Mouse (Mus musculus): ENCODE results near the gene Sppl3. TPM values are rescaled to one million over a fixed set of nuclear protein-coding genes. Genes with fewer than 3 reads are reported as not detected.

Sppl3 gene
- polyA plus RNA-seq, 1 experiment from 2014 or later = 17.8 TPM

DNA sequence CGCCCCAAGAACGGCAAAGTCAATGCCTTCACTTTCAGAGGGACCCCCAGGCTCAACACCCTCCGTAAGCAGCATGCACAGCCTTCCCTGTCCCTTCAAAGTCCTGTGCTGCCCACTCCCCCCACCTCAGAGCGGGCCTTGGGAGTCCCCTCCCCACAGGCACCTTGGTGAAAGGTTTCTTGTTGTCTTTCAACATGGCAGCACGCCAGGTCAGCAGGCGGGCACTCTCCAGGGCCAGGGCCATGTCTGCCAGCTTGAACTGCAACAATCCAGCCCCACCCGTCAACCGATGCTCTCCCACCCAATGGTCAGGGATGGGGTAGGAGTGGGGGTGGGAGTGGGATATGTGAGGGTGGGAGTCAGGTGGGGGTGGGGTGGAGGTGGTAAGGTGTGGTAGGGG, 100.2 kb downstream of the Sppl3 start:
- H3K36me3 ChIP-seq = peaks cover 44% of the 10 kb centered on the region
- no peaks in the 10 kb centered on the region for H3K4me1 ChIP-seq (replicated peaks)
- no peak overlapping the region for H3K4me2 ChIP-seq
- H3K27me3 ChIP-seq = no peaks in the 10 kb centered on the region
- ATAC-seq (replicated peaks; ENCODE audit: insufficient number of reproducible peaks, insufficient read depth, low FRiP score, low read depth) = no peak
- 85% methylated on average over 6 of the region's 8 CpGs for WGBS
- no peak overlapping the region for H3K4me3 ChIP-seq
- H3K27ac ChIP-seq = no peak overlapping the region
- no peaks in the 10 kb centered on the region for H3K9me3 ChIP-seq (replicated peaks)
- H3K9ac ChIP-seq = no peak overlapping the region

DNA sequence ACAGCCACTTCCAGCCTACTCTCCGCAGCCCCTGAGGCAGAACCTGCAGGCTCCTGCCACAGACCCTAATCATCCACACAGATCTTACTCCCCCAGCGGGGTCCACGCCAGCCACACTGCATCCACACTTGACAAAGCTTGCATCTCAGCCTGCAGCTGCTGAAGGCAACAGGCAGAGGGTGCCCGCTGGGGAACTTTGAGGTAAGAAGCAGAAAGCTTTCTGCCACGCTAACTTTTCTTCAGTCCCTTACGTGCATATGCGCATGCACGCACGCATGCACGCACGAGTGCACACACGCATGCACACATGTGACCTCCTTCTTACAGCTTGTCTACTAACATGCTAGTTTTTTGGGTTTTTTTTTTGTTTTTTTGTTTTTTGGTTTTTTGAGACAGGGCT, 102.3 kb downstream of the Sppl3 start:
- no peak overlapping the region for H3K9ac ChIP-seq
- H3K9me3 ChIP-seq (replicated peaks) = no peaks in the 10 kb centered on the region
- H3K36me3 ChIP-seq = peaks cover 47% of the 10 kb centered on the region
- WGBS = 91% methylated on average over 12 of the region's 12 CpGs
- no peak overlapping the region for H3K4me3 ChIP-seq
- 0 out of 2 replicates have a peak, but pooled peaks cover under 1% of the 10 kb centered on the region for H3K4me1 ChIP-seq (replicated peaks)
- H3K4me2 ChIP-seq = no peak overlapping the region
- no peaks in the 10 kb centered on the region for H3K27me3 ChIP-seq
- ATAC-seq (replicated peaks; ENCODE audit: insufficient number of reproducible peaks, insufficient read depth, low FRiP score, low read depth) = no peak
- no peak overlapping the region for H3K27ac ChIP-seq

DNA sequence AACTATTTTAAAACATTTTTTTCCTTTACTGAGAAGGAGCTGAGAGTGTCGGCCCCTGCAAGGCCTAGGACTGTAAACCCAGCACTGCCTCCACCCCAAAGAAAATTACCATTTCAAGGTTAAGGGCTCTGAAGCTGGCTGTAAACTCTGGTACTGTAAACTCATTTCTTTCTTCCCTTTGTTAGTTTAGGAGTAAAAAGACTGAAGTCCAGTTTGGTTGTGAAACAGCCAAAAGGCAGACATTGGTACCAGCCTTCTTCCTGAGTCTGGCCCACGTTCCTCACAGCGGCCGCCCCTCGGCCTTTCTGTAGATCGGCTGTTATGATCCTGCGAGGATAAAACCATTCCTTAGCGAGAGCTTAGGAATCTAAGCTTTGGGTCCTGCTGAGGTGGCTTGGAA, 103.6 kb downstream of the Sppl3 start:
- no peaks in the 10 kb centered on the region for H3K27me3 ChIP-seq
- no peaks in the 10 kb centered on the region for H3K9me3 ChIP-seq (replicated peaks)
- WGBS = 95% methylated on average over 8 of the region's 8 CpGs
- peaks cover 6% of the 10 kb centered on the region for H3K4me1 ChIP-seq (replicated peaks)
- H3K4me2 ChIP-seq = no peak overlapping the region
- no peak overlapping the region for H3K4me3 ChIP-seq
- ATAC-seq (replicated peaks; ENCODE audit: insufficient number of reproducible peaks, insufficient read depth, low FRiP score, low read depth) = no peak
- peaks cover 47% of the 10 kb centered on the region for H3K36me3 ChIP-seq
- H3K9ac ChIP-seq = no peak overlapping the region
- no peak overlapping the region for H3K27ac ChIP-seq

DNA sequence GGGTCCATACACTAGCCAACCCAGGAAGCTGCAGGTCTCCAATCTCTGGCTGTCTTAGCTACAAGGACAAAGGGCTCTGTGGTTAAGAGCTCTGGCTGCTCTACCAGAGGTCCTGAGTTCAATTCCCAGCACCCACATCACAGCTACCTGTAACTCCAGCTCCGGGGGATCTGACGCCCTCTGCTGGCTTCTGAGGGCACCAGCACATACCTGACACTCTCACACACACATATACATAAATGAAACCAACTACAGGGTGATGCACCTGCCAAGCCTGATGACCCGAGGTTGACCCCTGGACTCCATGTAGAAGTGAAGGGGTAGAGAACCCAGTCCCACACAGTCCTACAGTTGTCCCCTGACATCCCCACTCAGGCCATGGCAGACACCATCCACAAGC, 105.5 kb downstream of the Sppl3 start:
- Histone ChIP-seq H3K9ac (no peak overlapping the region), H3K27ac (no peak overlapping the region), H3K27me3 (no peaks in the 10 kb centered on the region), H3K4me1 (replicated peaks) (peaks cover 10% of the 10 kb centered on the region), H3K9me3 (replicated peaks) (no peaks in the 10 kb centered on the region), H3K36me3 (peaks cover 40% of the 10 kb centered on the region), H3K4me3 (no peak overlapping the region), H3K4me2 (no peak overlapping the region)
- ATAC-seq (replicated peaks; ENCODE audit: insufficient number of reproducible peaks, insufficient read depth, low FRiP score, low read depth) = no peak
- 76% methylated on average over 3 of the region's 3 CpGs for WGBS

DNA sequence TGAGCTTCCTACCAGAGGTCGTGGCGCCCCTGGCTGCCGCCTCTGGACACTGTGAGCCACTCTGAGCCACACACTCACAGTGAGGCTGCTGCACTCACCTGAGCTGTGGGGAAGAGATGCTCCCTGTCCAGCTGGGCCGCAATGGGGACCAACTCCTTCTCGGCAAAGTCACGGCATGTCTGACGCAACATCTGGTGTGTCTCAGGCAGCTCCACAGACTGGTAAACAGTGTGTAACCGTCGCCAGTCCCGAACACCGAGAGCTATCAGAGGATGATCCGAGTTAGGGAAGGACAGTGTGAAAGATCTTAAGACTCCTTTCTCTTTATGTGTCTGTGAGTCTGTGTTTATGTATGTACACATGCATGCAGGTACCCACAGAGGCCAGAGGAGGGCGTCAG, 106.5 kb downstream of the Sppl3 start:
- H3K27ac ChIP-seq = no peak overlapping the region
- no peaks in the 10 kb centered on the region for H3K9me3 ChIP-seq (replicated peaks)
- H3K4me1 ChIP-seq (replicated peaks) = peaks cover 10% of the 10 kb centered on the region
- WGBS = 88% methylated on average over 13 of the region's 13 CpGs
- no peaks in the 10 kb centered on the region for H3K27me3 ChIP-seq
- H3K9ac ChIP-seq = no peak overlapping the region
- peaks cover 30% of the 10 kb centered on the region for H3K36me3 ChIP-seq
- H3K4me3 ChIP-seq = no peak overlapping the region
- no peak overlapping the region for H3K4me2 ChIP-seq
- no peak for ATAC-seq (replicated peaks; ENCODE audit: insufficient number of reproducible peaks, insufficient read depth, low FRiP score, low read depth)

DNA sequence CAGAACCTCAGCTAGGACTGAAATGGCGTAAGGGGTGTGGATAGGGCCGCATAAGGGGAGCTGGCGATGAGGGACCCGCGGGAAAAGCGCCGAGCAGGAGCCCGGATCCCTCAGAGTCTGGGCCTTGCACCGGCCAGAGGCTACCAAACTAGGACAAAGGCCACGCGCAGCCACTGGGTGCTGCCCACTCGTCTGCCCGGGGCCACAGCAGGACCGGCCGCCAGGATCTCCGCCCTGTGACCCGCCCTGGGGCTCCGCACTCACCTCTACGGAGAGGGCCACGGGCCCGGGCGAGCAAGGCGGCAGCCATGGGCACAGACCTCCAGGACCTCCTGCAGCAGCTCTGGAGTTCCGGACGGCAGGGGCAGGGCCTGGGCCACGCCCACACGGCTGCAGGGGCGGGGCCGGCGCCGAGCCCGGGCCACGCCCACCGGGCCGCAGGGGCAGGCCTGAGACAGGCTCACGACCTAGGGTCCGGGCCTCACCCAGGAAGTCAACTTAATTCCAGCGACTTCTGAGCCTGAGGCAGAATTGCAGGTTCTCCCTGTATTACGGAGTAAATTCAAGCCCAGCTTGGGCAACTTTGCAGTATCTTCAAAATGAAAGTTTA, 108.1 kb downstream of the Sppl3 start, which contains the start of gene Acads:
Gene Acads (minus strand): TSS at position 386 of the 610 bp plus-strand sequence.
- peaks cover 26% of the 10 kb centered on the region for H3K36me3 ChIP-seq
- H3K27ac ChIP-seq = peak within 1 kb of the TSS; percentile 83
- peak within 1 kb of the TSS; percentile 98 for H3K9ac ChIP-seq
- under 1% methylated on average over 39 of the region's 39 CpGs for WGBS
- peak; percentile 92 for ATAC-seq (replicated peaks; ENCODE audit: insufficient number of reproducible peaks, insufficient read depth, low FRiP score, low read depth)
- peaks cover 10% of the 10 kb centered on the region for H3K4me1 ChIP-seq (replicated peaks)
- no peaks in the 10 kb centered on the region for H3K27me3 ChIP-seq
- peak within 1 kb of the TSS; percentile 85 for H3K4me2 ChIP-seq
- no peaks in the 10 kb centered on the region for H3K9me3 ChIP-seq (replicated peaks)
- peak within 1 kb of the TSS; percentile 99 for H3K4me3 ChIP-seq

DNA sequence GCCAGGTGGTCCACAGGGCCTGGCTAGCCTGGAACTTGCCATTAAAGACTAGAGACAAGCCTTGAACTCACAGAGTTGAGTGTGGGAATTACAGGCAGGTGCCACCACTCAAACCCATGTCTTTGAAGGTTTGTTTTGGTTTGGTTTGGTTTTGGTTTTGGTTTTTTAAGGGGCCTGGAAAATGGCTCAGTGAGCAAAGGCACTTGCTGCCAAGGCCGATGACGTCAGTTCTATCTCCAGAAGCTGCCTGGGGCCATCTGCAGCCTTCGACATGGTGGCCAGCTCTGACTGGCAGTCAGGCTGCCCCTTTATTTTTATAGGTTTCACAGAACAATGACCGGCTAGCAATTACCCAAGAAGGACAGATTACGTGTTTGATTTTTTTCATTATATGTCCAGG, 110.0 kb downstream of the Sppl3 start:
- Histone ChIP-seq H3K27ac (no peak overlapping the region), H3K4me3 (no peak overlapping the region), H3K9ac (no peak overlapping the region), H3K4me2 (no peak overlapping the region), H3K9me3 (replicated peaks) (no peaks in the 10 kb centered on the region), H3K27me3 (no peaks in the 10 kb centered on the region), H3K36me3 (peaks cover 19% of the 10 kb centered on the region), H3K4me1 (replicated peaks) (peaks cover 20% of the 10 kb centered on the region)
- ATAC-seq (replicated peaks; ENCODE audit: insufficient number of reproducible peaks, insufficient read depth, low FRiP score, low read depth) = no peak
- WGBS = 70% methylated on average over 5 of the region's 5 CpGs

DNA sequence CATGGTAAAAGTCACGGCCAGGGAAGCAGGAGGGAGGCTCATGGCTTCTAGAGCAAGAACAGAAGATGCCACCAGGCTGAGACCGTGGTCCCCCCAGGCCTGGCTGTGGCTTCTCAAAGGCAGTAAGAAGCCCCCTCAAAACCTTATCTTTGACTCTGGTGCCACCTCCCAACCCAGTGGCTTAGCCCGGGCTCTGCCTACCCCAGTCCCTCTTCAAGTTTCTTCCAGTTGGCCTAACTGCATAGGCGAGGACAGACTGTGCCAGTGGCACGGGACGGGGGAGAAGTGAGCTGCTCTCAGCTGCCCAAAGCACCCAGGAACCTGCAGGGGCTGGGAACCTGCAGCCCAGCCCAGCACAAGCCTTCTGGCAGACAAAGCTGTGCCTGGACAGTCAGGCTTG, 113.8 kb downstream of the Sppl3 start:
- Histone ChIP-seq H3K27ac (no peak overlapping the region), H3K9ac (no peak overlapping the region), H3K4me1 (replicated peaks) (peaks cover 13% of the 10 kb centered on the region; the same call in 1 of the 2 replicates), H3K4me2 (no peak overlapping the region), H3K9me3 (replicated peaks) (no peaks in the 10 kb centered on the region), H3K27me3 (no peaks in the 10 kb centered on the region), H3K36me3 (peaks cover 16% of the 10 kb centered on the region), H3K4me3 (no peak overlapping the region)
- ATAC-seq (replicated peaks; ENCODE audit: insufficient number of reproducible peaks, insufficient read depth, low FRiP score, low read depth) = no peak
- WGBS = 89% methylated on average over 6 of the region's 6 CpGs

DNA sequence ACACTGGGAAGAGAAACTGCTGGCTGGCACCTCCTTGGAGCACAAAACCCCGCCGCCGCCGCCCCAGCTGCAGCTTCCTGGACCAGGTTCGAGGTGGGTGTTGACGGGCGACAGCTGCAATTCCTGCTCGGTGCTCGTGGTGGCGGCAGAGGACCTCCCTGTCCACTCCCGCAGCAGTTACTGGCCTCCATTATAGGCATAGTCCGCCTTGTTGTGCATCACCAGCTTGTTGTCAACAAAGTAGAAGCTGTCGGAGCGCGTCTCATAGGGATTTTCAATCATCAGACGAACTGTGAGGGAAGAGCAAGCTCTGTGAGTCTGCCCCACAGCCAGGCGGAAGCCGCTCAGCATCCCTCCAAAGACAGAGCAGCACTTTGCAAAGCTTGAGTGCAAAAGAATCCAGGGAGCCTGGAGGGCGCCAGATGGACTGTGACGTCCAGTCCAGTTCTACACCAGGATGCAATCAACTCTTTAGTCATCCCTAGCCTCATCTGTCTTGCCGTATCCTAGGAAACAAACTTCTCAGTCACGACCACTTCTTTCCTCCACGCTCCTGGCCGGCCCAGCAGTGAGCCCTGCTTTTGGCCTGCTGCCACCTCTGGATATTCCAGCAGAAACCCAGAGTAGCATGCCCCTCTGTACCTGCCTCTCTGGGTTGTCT, 114.4 kb downstream of the Sppl3 start:
- H3K4me1 ChIP-seq (replicated peaks) = peaks cover 13% of the 10 kb centered on the region; the same call in 1 of the 2 replicates
- H3K9ac ChIP-seq = no peak overlapping the region
- H3K4me3 ChIP-seq = no peak overlapping the region
- H3K27me3 ChIP-seq = no peaks in the 10 kb centered on the region
- ATAC-seq (replicated peaks; ENCODE audit: insufficient number of reproducible peaks, insufficient read depth, low FRiP score, low read depth) = peak; percentile 74; the same call in 1 of the 2 replicates
- peak overlapping the region; percentile 22; the same call in 1 of the 2 replicates for H3K4me2 ChIP-seq
- 22% methylated on average over 24 of the region's 24 CpGs for WGBS
- H3K27ac ChIP-seq = no peak overlapping the region
- H3K36me3 ChIP-seq = peaks cover 21% of the 10 kb centered on the region
- no peaks in the 10 kb centered on the region for H3K9me3 ChIP-seq (replicated peaks)

DNA sequence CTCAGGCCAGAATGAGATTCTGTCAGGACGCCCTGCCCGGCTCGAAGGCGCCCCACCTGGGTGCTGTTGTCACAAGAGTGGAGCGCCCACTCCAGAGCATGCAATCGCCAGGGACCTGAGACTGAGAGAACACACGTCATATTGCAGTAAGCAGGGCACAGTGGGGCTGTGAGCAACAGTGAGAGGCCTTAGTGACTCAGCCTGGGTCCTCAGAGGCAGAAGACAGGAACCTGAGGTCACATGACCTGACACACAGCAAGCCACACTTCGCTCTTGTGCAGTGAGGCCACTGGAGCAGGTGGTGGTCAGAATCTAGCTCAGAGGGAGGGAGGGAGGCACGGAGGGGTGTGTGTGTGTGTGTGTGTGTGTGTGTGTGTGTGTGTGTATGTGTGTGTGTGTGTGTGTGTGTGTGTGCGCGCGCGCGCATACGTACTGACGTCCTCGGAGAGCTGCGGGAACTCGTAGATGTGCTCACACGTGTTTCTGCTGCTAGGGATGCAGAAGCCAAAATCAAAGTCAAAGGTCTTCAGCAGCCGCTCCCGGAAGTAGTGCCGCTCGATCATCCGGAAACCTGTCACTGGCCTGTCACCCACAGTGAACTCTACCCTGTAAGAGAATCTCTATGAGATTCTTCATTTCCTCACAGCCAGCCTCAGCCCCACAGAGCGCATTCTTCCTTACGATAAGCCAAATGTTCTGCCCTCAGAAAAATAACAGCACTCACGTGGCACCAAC, 115.8 kb downstream of the Sppl3 start:
- Histone ChIP-seq H3K27me3 (no peaks in the 10 kb centered on the region), H3K9me3 (replicated peaks) (no peaks in the 10 kb centered on the region), H3K36me3 (peaks cover 21% of the 10 kb centered on the region), H3K27ac (no peak overlapping the region), H3K4me2 (no peak overlapping the region), H3K4me1 (replicated peaks) (peaks cover 10% of the 10 kb centered on the region; the same call in 1 of the 2 replicates), H3K9ac (no peak overlapping the region), H3K4me3 (no peak overlapping the region)
- no peak for ATAC-seq (replicated peaks; ENCODE audit: insufficient number of reproducible peaks, insufficient read depth, low FRiP score, low read depth)
- WGBS = 77% methylated on average over 28 of the region's 28 CpGs

DNA sequence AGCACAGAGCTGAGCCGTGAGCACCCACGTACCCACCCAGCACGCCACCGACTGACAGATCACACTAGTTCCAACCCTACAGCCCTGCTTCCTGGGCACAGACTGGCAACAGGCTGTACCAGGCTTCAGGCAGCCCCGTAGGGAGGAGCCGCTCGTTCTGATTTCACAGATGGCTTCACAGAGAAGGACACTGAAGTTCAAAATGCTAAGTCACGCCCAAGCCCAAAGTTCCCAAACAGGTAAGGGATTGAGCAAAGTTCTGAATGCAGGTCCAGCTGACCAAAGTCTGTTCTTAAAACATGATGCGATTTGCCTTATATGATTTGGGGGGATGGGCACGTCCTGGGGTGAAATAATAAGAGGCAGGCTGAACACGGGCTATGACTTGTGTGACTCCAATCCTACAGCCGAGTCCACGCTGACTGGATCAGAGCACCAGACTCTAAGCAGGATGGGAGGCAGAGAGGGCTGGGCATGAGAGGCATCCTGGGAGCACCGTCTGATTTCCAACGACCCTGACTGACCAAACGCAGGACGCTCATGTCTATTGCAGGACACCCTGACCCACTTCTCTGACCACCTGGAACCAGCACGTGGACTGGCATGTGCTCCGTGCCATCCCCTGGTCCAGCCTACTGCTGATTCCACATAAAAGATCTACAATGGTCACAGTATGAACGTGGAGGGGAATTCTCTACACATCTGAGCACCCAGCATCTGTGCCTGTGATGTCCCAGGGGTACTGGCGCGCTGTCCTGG, 116.7 kb downstream of the Sppl3 start:
- Histone ChIP-seq H3K36me3 (peaks cover 21% of the 10 kb centered on the region), H3K4me1 (replicated peaks) (peaks cover 13% of the 10 kb centered on the region), H3K9ac (no peak overlapping the region), H3K4me3 (no peak overlapping the region), H3K9me3 (replicated peaks) (no peaks in the 10 kb centered on the region), H3K27me3 (no peaks in the 10 kb centered on the region), H3K27ac (no peak overlapping the region), H3K4me2 (no peak overlapping the region)
- WGBS = 86% methylated on average over 22 of the region's 22 CpGs
- ATAC-seq (replicated peaks; ENCODE audit: insufficient number of reproducible peaks, insufficient read depth, low FRiP score, low read depth) = no peak

Data from heart, embryonic 15.5 days (tissue).